Mouse (Mus musculus): Measurements from ENCODE around the gene Metap1d. TPM values are rescaled to one million over a fixed set of nuclear protein-coding genes. Genes with fewer than 3 reads are reported as not detected.

The Metap1d gene
- total and polyA plus RNA-seq, 2 experiments, result 28.0 to 35.0 TPM

DNA sequence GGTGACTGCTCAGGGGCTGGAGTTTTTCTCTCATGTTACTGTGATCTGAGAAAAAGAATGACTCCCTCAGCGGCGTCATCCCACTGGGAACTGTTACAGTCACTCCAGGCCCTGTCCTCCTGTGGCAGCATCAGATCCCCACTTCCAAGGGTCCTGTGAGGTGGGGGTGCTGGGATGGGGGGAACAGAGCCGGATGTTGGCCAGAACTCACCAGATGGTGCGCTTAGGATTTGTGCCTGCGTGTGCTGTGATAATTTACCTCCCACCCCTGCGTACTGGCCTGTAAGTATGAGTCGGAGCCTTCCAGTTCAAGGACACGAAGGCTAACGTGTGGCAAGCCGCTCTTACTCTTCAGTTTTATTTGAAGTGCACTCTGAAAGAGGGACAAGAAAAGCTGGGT is 22.2 kb downstream of the Metap1d start:
- H3K4me3 ChIP-seq (ENCODE audit: insufficient read depth, low read depth, low read length), result no peak overlapping the region
- 95% methylated on average over 10 of the region's 10 CpGs for WGBS
- H3K27me3 ChIP-seq (ENCODE audit: control insufficient read depth, insufficient read depth, low read length), result no peaks in the 10 kb centered on the region
- no peaks in the 10 kb centered on the region for H3K36me3 ChIP-seq (ENCODE audit: control insufficient read depth, insufficient read depth, low read length)
- TF ChIP-seq POLR2A (IDR thresholded peaks at IDR 0.05; ENCODE audit: extremely low read depth, insufficient read depth, low read length) (no peak), CTCF (IDR thresholded peaks at IDR 0.05; ENCODE audit: low read depth, low read length) (no peak)
- DNase-seq (ENCODE audit: extremely low read depth, low read depth, low spot score), result no peak
- no peaks in the 10 kb centered on the region; the same call in 1 of the 2 replicates for H3K79me2 ChIP-seq (ENCODE audit: control insufficient read depth, insufficient read depth, low read length)
- H3K27ac ChIP-seq (replicated peaks; ENCODE audit: insufficient read depth, low read depth, low read length), result no peak overlapping the region
- no peak overlapping the region for H3K9ac ChIP-seq (ENCODE audit: low read depth, low read length)
- H3K4me1 ChIP-seq (ENCODE audit: control insufficient read depth, insufficient read depth, low read length), result no peaks in the 10 kb centered on the region

DNA sequence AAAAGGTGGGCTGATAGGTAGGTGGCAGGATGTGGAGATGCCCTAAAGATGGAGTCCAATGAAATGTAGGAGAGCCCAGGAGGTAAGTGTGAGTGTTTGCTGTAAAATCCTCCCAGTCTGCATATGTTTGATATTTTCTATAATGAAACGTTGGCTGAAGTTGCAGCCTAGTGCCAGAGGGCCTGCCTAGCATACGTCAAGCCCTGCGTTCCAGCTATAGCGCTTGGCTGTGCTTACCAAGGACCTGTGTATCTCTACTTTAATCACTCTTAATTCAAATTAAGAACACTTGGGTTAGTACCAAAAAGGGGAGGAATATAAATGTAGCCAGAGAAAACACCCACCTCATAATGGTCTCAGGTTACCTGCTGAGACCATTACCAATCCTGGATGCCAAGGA is 22.7 kb downstream of the Metap1d start:
- DNase-seq (ENCODE audit: extremely low read depth, low read depth, low spot score), result no peak
- no peak overlapping the region for H3K9ac ChIP-seq (ENCODE audit: low read depth, low read length)
- 97% methylated on average over 4 of the region's 4 CpGs for WGBS
- no peaks in the 10 kb centered on the region for H3K27me3 ChIP-seq (ENCODE audit: control insufficient read depth, insufficient read depth, low read length)
- H3K4me3 ChIP-seq (ENCODE audit: insufficient read depth, low read depth, low read length), result no peak overlapping the region
- H3K27ac ChIP-seq (replicated peaks; ENCODE audit: insufficient read depth, low read depth, low read length), result no peak overlapping the region
- no peaks in the 10 kb centered on the region for H3K4me1 ChIP-seq (ENCODE audit: control insufficient read depth, insufficient read depth, low read length)
- TF ChIP-seq CTCF (IDR thresholded peaks at IDR 0.05; ENCODE audit: low read depth, low read length), result no peak
- no peaks in the 10 kb centered on the region for H3K36me3 ChIP-seq (ENCODE audit: control insufficient read depth, insufficient read depth, low read length)
- H3K79me2 ChIP-seq (ENCODE audit: control insufficient read depth, insufficient read depth, low read length), result no peaks in the 10 kb centered on the region; the same call in 1 of the 2 replicates

DNA sequence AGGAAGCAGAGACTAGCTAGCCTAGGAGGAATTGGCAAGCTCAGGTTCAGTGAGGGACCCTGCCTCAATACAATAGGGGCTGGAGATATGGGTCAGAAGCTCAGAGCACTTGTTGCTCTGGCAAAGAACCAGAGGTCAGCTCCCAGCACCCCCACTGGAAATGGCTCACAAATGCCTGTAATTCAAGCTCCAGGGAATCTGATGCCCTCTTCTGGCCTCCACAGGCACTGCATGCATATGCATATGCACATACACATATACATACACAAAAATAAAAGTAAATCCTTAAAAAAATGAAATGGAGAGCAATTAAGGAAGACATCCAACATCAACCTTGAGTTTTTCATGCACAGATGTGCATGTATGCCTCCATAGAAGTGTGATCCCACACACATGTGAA is 24.7 kb downstream of the Metap1d start:
- no peak; the same call in 1 of the 2 replicates for TF ChIP-seq CTCF (IDR thresholded peaks at IDR 0.05; ENCODE audit: low read depth, low read length)
- Histone ChIP-seq H3K36me3 (ENCODE audit: control insufficient read depth, insufficient read depth, low read length) (no peaks in the 10 kb centered on the region), H3K27ac (replicated peaks; ENCODE audit: insufficient read depth, low read depth, low read length) (no peak overlapping the region), H3K27me3 (ENCODE audit: control insufficient read depth, insufficient read depth, low read length) (no peaks in the 10 kb centered on the region), H3K79me2 (ENCODE audit: control insufficient read depth, insufficient read depth, low read length) (no peaks in the 10 kb centered on the region; the same call in 1 of the 2 replicates), H3K9ac (ENCODE audit: low read depth, low read length) (no peak overlapping the region), H3K4me1 (ENCODE audit: control insufficient read depth, insufficient read depth, low read length) (no peaks in the 10 kb centered on the region), H3K4me3 (ENCODE audit: insufficient read depth, low read depth, low read length) (no peak overlapping the region)
- DNase-seq (ENCODE audit: extremely low read depth, low read depth, low spot score), result no peak

DNA sequence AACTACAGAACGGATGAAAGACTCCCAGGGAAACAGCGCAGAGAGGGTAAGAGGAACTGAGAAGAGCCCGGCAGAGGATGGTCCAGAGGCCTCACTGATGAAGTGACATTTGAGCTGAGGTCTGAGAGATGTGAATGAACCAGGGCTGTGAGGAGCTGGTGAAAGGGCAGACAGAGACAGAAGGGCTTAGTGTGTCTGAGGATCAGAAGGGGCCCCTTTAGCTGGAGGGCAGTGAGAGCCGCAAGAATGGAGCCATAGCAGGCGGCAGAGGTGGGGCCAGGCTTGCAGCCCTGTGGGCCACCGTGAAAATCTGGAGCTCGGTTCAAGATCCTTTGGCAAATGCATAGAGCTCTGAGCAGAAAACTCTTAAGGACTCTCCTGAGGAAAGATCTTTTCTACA is 26.8 kb downstream of the Metap1d start:
- TF ChIP-seq POLR2A (IDR thresholded peaks at IDR 0.05; ENCODE audit: extremely low read depth, insufficient read depth, low read length) (no peak), CTCF (IDR thresholded peaks at IDR 0.05; ENCODE audit: low read depth, low read length) (no peak)
- no peaks in the 10 kb centered on the region for H3K36me3 ChIP-seq (ENCODE audit: control insufficient read depth, insufficient read depth, low read length)
- no peak for DNase-seq (ENCODE audit: extremely low read depth, low read depth, low spot score)
- H3K79me2 ChIP-seq (ENCODE audit: control insufficient read depth, insufficient read depth, low read length), result no peaks in the 10 kb centered on the region; the same call in 1 of the 2 replicates
- H3K4me3 ChIP-seq (ENCODE audit: insufficient read depth, low read depth, low read length), result no peak overlapping the region
- H3K9ac ChIP-seq (ENCODE audit: low read depth, low read length), result no peak overlapping the region
- 81% methylated on average over 7 of the region's 7 CpGs for WGBS
- H3K27ac ChIP-seq (replicated peaks; ENCODE audit: insufficient read depth, low read depth, low read length), result no peak overlapping the region
- H3K27me3 ChIP-seq (ENCODE audit: control insufficient read depth, insufficient read depth, low read length), result no peaks in the 10 kb centered on the region
- H3K4me1 ChIP-seq (ENCODE audit: control insufficient read depth, insufficient read depth, low read length), result no peaks in the 10 kb centered on the region

DNA sequence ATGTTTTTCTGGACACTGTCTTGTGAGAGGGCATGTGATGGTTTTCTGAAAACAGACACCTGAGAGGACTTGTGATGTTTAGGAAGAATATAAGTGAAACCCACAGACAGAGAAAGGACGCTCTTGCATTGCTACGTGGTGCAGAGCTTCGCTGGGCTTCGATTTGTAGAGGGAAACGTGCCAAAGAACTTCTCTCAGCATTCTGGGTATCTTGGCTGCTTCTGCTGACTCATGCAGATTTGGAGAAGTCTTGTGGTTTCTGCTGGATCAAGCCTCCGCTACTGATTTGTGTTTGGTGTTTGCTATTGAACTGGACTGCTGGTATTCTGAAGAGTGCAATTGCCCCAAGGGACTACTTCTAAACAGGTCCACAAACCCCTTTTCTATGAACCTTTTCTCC is 28.7 kb downstream of the Metap1d start:
- Histone ChIP-seq H3K4me3 (ENCODE audit: insufficient read depth, low read depth, low read length) (no peak overlapping the region), H3K27ac (replicated peaks; ENCODE audit: insufficient read depth, low read depth, low read length) (no peak overlapping the region), H3K9ac (ENCODE audit: low read depth, low read length) (no peak overlapping the region), H3K4me1 (ENCODE audit: control insufficient read depth, insufficient read depth, low read length) (no peaks in the 10 kb centered on the region), H3K36me3 (ENCODE audit: control insufficient read depth, insufficient read depth, low read length) (no peaks in the 10 kb centered on the region), H3K79me2 (ENCODE audit: control insufficient read depth, insufficient read depth, low read length) (no peaks in the 10 kb centered on the region; the same call in 1 of the 2 replicates), H3K27me3 (ENCODE audit: control insufficient read depth, insufficient read depth, low read length) (no peaks in the 10 kb centered on the region)
- TF ChIP-seq POLR2A (IDR thresholded peaks at IDR 0.05; ENCODE audit: extremely low read depth, insufficient read depth, low read length), result no peak
- TF ChIP-seq CTCF (IDR thresholded peaks at IDR 0.05; ENCODE audit: low read depth, low read length), result no peak
- 83% methylated on average over 6 of the region's 6 CpGs for WGBS
- peak; percentile 49 for DNase-seq (ENCODE audit: extremely low read depth, low read depth, low spot score)

DNA sequence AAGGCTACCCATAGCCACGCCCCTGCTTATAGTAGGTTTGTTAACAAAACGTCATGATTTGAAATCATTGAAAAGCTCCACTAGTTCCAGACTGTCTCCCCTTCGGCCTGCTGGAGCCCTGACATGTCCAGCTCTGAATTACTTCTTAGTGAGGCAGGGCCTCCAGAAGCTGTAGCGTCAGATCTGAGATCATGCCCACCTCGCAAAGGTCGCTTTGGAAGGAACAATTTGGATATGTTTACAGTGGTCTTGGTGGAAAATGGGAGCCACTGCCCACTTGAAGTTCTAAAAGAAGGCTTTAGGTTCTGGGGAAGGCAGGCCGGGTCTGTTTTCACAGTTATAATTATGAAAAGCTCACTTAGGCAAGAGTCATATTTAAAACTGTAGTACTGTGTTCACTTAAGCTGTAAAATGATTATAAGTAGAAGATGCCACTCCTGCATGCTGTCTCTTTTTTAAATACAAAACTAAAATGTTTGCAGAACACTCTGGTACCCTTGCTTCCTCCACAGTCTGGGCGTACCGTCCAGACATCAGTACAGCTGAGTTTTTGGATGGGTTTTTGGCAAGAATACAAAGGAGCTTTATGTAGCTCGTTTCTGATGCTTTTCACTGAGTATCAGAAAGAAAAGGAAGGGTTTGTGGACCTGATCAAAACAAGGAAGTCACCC is 30.1 kb downstream of the Metap1d start:
- Histone ChIP-seq H3K9ac (ENCODE audit: low read depth, low read length) (no peak overlapping the region), H3K27me3 (ENCODE audit: control insufficient read depth, insufficient read depth, low read length) (no peaks in the 10 kb centered on the region), H3K27ac (replicated peaks; ENCODE audit: insufficient read depth, low read depth, low read length) (no peak overlapping the region), H3K79me2 (ENCODE audit: control insufficient read depth, insufficient read depth, low read length) (no peaks in the 10 kb centered on the region; the same call in 1 of the 2 replicates), H3K4me1 (ENCODE audit: control insufficient read depth, insufficient read depth, low read length) (no peaks in the 10 kb centered on the region), H3K4me3 (ENCODE audit: insufficient read depth, low read depth, low read length) (no peak overlapping the region), H3K36me3 (ENCODE audit: control insufficient read depth, insufficient read depth, low read length) (no peaks in the 10 kb centered on the region)
- 85% methylated on average over 10 of the region's 10 CpGs for WGBS
- TF ChIP-seq POLR2A (IDR thresholded peaks at IDR 0.05; ENCODE audit: extremely low read depth, insufficient read depth, low read length) (no peak), CTCF (IDR thresholded peaks at IDR 0.05; ENCODE audit: low read depth, low read length) (no peak)
- DNase-seq (ENCODE audit: extremely low read depth, low read depth, low spot score), result no peak

Measured in liver, adult 2 months (tissue).